Mouse (Mus musculus) limb, embryonic 11.5 days (tissue): Measurements from ENCODE around the gene Npb. TPM values are rescaled to one million over a fixed set of nuclear protein-coding genes. Genes with fewer than 3 reads are reported as not detected.
"Not testable (repeated sequence)": the region's sequence is repeated elsewhere in the genome, so short reads cannot be mapped to it uniquely, and the experiment has no call there.

Experiments used
- ATAC-seq: fragments of 200-750 bp; cut with Nextera tagmentation; 2 replicates; pipeline ENCODE4 v1.8.0; 2017; ENCODE audit warnings: low read depth; ENCODE audit not compliant: insufficient number of reproducible peaks, low FRiP score, low TSS enrichment
- DNase-seq: peaks from one replicate; pipeline ENCODE4 v3.0.0-alpha.2; 2015; ENCODE audit warnings: low spot score
- H3K27ac ChIP-seq: fragments of 300-500 bp; sonication (generic); replicated peaks from 2 replicates; pipeline ENCODE4 v1.5.1; 2014; ENCODE audit warnings: low read depth, mild to moderate bottlenecking, low read length
- H3K27me3 ChIP-seq: fragments of 300-500 bp; sonication (generic); 2 replicates; pipeline ENCODE4 v1.6.1; 2014; ENCODE audit warnings: mild to moderate bottlenecking, low read length, mixed read lengths; ENCODE audit not compliant: control insufficient read depth, insufficient read depth
- H3K36me3 ChIP-seq: fragments of 300-500 bp; sonication (generic); 2 replicates; pipeline ENCODE4 v1.6.1; 2014; ENCODE audit warnings: mild to moderate bottlenecking, low read length, moderate library complexity, mixed read lengths; ENCODE audit not compliant: control insufficient read depth, insufficient read depth
- H3K4me1 ChIP-seq: fragments of 300-500 bp; sonication (generic); 2 replicates; pipeline ENCODE4 v1.6.1; 2014; ENCODE audit warnings: low read length, mixed read lengths; ENCODE audit not compliant: control insufficient read depth, insufficient read depth
- H3K4me2 ChIP-seq: fragments of 300-500 bp; sonication (generic); 2 replicates; pipeline ENCODE4 v1.6.1; 2014; ENCODE audit warnings: low read depth, mild to moderate bottlenecking, moderate library complexity; ENCODE audit not compliant: severe bottlenecking
- H3K4me3 ChIP-seq: fragments of 300-500 bp; sonication (generic); 2 replicates; pipeline ENCODE4 v1.5.1; 2014; ENCODE audit warnings: low read depth, low read length
- H3K9ac ChIP-seq: fragments of 300-500 bp; sonication (generic); 2 replicates; pipeline ENCODE4 v1.6.1; 2014; ENCODE audit warnings: mild to moderate bottlenecking, low read length
- H3K9me3 ChIP-seq: fragments of 300-500 bp; sonication (generic); 2 replicates; pipeline ENCODE4 v1.6.1; 2016; ENCODE audit warnings: low read length; ENCODE audit not compliant: control insufficient read depth
- WGBS: fragments of 180-500 bp; shearing (Covaris S2); extraction: QIAGEN DNeasy Blood & Tissue Kit; methylation state at CpG from one replicate; pipeline ENCODE4 v1.1.7; 2014; 5-methylcytosine and 5-hydroxymethylcytosine counted together
- polyA plus RNA-seq: library from polyadenylated mRNA; unstranded; fragments of >200 nt; fragmentation: Nextera tagmentation; extraction: Ambion mirVana; gene quantifications from 2 replicates; pipeline ENCODE4 v1.2.1, GENCODE M21; 2014

Npb gene
- polyA plus RNA-seq, 1 experiment from 2014 or later, result 1.4 TPM

DNA sequence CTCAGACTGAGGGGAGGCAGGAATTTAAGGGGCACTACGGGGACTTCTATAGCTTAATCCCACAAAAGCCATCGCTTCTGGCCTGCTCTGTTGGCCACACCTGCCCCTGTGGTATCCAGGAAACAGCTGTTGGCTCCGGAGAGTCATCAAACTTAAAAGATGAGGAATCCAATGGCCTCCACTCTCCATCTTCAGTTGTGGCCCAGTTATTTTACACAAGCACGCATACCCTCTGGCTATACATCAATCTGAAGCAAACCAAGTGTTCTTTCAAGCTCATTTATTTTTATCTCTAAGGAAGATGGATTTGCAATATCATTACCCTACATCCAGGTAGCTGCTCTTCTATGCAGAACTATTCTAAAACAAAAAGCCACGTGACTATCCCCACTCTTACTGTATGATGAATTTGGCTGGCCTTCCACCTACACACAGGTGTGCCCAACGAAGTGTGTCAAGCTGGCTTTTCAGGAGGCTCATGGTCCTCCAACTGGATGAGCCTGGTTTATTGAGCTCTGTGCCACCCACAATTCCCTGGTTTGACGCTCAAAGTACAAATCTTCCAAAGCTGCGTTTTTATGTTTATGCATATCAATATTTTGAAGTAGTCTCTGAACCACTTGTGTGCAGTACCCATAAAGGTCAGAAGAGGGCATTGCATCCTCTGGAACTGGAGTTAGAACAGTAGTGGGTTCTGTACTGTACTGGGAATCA, 25.9 kb upstream of the Npb start:
- Histone ChIP-seq H3K4me1 (peaks cover 12% of the 10 kb centered on the region), H3K9ac (peak overlapping the region; percentile 96), H3K4me2 (peak overlapping the region; percentile 96), H3K27me3 (no peaks in the 10 kb centered on the region), H3K36me3 (peaks cover 31% of the 10 kb centered on the region), H3K4me3 (peak overlapping the region; percentile 85), H3K27ac (peak overlapping the region; percentile 78), H3K9me3 (peaks cover 2% of the 10 kb centered on the region; the same call in 1 of the 2 replicates)
- WGBS, result 81% methylated on average over 8 of the region's 8 CpGs
- DNase-seq (no peak), ATAC-seq (no peak)

DNA sequence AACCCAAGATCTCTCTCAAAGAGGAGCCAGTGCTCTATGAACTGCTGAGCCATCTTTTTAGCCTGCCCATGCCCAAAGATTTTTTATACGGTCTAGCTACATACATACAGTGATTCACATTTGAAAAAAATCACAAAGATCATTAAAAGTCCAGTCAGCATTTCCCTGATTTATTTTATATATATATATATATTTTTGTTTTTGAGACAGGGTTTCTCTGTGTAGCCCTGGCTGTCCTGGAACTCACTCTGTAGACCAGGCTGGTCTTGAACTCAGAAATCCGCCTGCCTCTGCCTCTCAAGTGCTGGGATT, 25.3 kb upstream of the Npb start:
- H3K27ac ChIP-seq, H3K4me2 ChIP-seq, DNase-seq, ATAC-seq, H3K9me3 ChIP-seq, H3K4me3 ChIP-seq, H3K27me3 ChIP-seq, H3K9ac ChIP-seq: not testable (repeated sequence)
- WGBS, result 86% methylated on average over 2 of the region's 2 CpGs
- Histone ChIP-seq H3K4me1 (peaks cover 12% of the 10 kb centered on the region), H3K36me3 (peaks cover 27% of the 10 kb centered on the region)

GRCm38 (mm10) chr11:120583937-120584336, 24.3 kb upstream of the Npb start:
- Histone ChIP-seq H3K36me3 (peaks cover 20% of the 10 kb centered on the region), H3K27ac (no peak overlapping the region), H3K4me2 (no peak overlapping the region), H3K9me3 (peaks cover 2% of the 10 kb centered on the region; the same call in 1 of the 2 replicates), H3K27me3 (no peaks in the 10 kb centered on the region), H3K9ac (no peak overlapping the region), H3K4me3 (no peak overlapping the region; the same call in 1 of the 2 replicates), H3K4me1 (peaks cover 12% of the 10 kb centered on the region)
- 97% methylated on average over 1 of the region's 1 CpGs for WGBS
- no peak for ATAC-seq
- DNase-seq, result no peak

DNA sequence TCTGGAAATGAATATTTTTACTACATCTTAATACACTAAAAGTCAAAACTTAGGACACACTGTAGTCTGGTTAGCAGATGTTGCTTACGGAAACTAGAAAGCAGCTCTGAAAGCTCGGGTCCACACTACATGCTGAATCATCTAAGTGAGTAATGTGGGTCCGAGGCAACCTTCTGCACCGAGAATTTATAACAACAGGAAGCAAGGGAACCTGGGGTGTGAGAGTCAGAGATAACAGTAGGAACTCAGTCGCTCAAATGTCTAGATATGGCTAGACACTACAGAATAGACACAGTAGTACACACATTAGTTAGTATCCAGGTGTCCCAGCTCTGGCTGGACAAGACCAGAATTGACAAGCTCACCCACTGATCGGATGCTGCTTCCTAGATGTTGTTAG, 19.7 kb upstream of the Npb start:
- Histone ChIP-seq H3K4me3 (no peak overlapping the region), H3K27me3 (no peaks in the 10 kb centered on the region), H3K9me3 (peaks cover 2% of the 10 kb centered on the region; the same call in 1 of the 2 replicates), H3K4me1 (no peaks in the 10 kb centered on the region), H3K4me2 (no peak overlapping the region), H3K9ac (no peak overlapping the region), H3K27ac (no peak overlapping the region), H3K36me3 (peaks cover 29% of the 10 kb centered on the region)
- WGBS, result 94% methylated on average over 6 of the region's 6 CpGs
- ATAC-seq (no peak), DNase-seq (no peak)

DNA sequence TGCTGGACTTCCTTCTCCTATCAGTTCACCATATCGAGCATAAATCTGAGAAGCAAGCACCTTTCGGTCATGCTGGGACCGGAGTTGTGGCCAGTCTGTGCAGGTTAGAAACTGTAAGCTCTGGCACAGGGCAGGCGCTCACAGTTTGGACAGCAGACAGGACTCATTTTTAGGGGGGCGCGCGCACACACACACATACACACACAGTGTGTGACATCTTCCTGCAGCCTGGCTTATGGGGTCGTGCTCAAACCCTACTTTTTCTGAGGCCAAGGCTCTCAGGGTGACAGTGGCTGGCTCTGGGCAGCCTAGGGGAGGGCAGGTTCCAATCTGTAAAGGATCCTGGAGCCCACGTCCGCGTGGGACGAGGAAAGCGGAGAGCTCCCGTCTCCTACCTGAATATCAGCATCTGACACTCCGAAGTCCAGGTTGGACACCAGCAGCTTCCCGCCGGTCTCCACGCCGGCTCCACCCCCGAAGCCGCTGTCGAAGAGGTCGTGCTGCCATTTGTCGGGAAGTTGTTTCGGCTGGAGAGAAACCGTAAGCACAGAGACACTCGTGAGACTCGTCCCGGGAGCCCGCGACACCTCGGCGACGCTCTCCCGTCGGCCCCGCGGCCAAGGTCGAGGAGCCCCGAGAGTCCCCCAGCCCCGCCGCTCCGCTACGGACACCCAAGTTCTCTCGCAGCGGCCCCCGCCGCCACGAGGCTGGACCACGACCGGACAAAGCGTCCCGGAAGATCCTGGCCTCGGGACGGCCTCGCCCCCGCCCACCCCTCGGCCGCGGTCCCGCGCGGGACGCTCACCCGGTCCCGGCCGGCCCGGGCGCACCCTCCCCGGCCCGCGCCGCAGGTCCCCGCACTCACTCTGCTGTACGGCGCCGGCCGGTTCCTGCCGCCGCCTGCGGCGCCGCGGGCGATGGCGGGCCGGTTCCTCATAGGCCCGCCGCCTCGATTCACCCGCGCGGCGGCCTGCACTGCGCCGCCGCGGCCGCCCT, 10.7 kb upstream of the Npb start:
- DNase-seq, result no peak
- Histone ChIP-seq H3K9me3 (no peaks in the 10 kb centered on the region), H3K4me3 (peak overlapping the region; percentile 96), H3K4me1 (peaks cover 14% of the 10 kb centered on the region), H3K36me3 (peaks cover 29% of the 10 kb centered on the region), H3K9ac (peak overlapping the region; percentile 100), H3K4me2 (peak overlapping the region; percentile 95), H3K27me3 (no peaks in the 10 kb centered on the region), H3K27ac (peak overlapping the region; percentile 85)
- ATAC-seq, result peak; percentile 29
- WGBS, result 5% methylated on average over 86 of the region's 99 CpGs

GRCm38 (mm10) chr11:120598283-120598989, 9.8 kb upstream of the Npb start, which contains the start of the genes Alyref and Anapc11:
Alyref (minus strand) TSS chr11:120598365.
Anapc11 (plus strand) TSS chr11:120598421.
- Histone ChIP-seq H3K4me1 (peaks cover 14% of the 10 kb centered on the region), H3K4me2 (peak within 1 kb of the TSS; percentile 95), H3K27me3 (no peaks in the 10 kb centered on the region), H3K4me3 (peak within 1 kb of the TSS; percentile 96), H3K27ac (peak within 1 kb of the TSS; percentile 85), H3K36me3 (peaks cover 27% of the 10 kb centered on the region), H3K9ac (peak within 1 kb of the TSS; percentile 100), H3K9me3 (no peaks in the 10 kb centered on the region)
- ATAC-seq (peak; percentile 96), DNase-seq (peak; percentile 95)
- WGBS, result under 1% methylated on average over 88 of the region's 88 CpGs

DNA sequence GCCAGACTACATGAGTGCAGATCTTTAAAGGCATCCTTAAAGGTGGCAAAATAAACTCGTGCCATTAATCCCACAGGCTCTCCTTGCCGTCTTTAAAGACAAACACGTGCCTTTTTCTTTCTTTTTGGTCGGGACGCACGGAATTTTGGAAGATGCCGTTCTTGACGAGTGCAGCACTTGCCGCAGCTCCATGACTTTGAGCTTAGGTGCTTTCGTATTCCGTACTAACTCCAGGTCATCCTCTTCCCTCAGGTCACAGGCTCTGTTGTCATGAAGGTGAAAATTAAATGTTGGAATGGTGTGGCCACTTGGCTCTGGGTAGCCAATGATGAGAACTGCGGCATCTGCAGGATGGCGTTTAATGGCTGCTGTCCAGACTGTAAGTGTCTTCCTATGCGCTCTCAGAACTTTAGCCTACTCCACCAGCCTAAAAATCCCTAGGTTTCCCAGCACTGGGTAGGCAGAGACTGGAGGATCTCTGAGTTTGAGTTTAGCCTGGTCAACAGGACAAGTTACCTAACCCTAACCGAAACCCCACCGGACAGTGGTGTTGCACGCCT, 9.2 kb upstream of the Npb start:
- no peak overlapping the region for H3K27ac ChIP-seq
- H3K4me1 ChIP-seq, result peaks cover 14% of the 10 kb centered on the region
- peaks cover 22% of the 10 kb centered on the region for H3K36me3 ChIP-seq
- no peaks in the 10 kb centered on the region for H3K27me3 ChIP-seq
- peak overlapping the region; percentile 95 for H3K4me2 ChIP-seq
- WGBS, result 48% methylated on average over 17 of the region's 17 CpGs
- ATAC-seq (no peak), DNase-seq (no peak)
- peak overlapping the region; percentile 96 for H3K4me3 ChIP-seq
- H3K9me3 ChIP-seq, result no peaks in the 10 kb centered on the region
- H3K9ac ChIP-seq, result peak overlapping the region; percentile 100

DNA sequence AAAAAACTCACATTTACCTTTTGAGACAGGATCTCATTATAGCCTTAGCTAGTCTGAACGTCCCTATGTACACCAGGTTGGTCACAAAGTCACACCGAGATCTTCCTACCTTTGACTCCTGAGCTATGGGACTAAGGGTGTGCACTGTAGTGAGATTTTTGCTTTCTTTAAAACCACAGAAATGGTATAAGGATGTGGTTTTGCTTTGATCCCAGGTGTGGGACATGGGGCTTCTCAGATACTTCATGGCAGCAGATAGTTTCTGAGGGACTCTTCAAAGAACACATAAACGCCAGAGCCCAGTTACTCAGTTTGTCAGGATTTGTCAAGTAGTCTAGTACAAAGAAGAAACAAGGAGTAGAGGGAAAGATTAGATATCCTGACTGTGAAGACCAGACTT, 7.6 kb upstream of the Npb start:
- no peak for DNase-seq
- Histone ChIP-seq H3K4me1 (peaks cover 14% of the 10 kb centered on the region), H3K9me3 (no peaks in the 10 kb centered on the region), H3K4me2 (no peak overlapping the region), H3K4me3 (no peak overlapping the region), H3K9ac (no peak overlapping the region), H3K36me3 (peaks cover 14% of the 10 kb centered on the region), H3K27me3 (no peaks in the 10 kb centered on the region), H3K27ac (no peak overlapping the region)
- 90% methylated on average over 3 of the region's 3 CpGs for WGBS
- no peak for ATAC-seq
